Mouse (Mus musculus) spleen, postnatal 4 days (tissue): Measurements from ENCODE around the gene Unc13d.
"Not testable (repeated sequence)": the region's sequence is repeated elsewhere in the genome, so short reads cannot be mapped to it uniquely, and the experiment has no call there.

Experiments used
- DNase-seq, 2 experiments: peaks; one replicate each; pipeline ENCODE4 v3.0.0; 2022; ENCODE audit warnings: low spot score in 2 of 2

Gene Unc13d

GRCm38 (mm10) chr11:116077446-116078204 lies at the start of gene Unc13d:
Gene Unc13d, minus strand, starts transcription at chr11:116077961.
- DNase-seq, result peak; percentile 77 to 88

- DNase-seq, result no peak
Observed at GRCm38 (mm10) chr11:116126261-116126660, 48.5 kb upstream of the Unc13d start.

GRCm38 (mm10) chr11:116121731-116122245 lies 44.0 kb upstream of the Unc13d start:
- DNase-seq, result not testable (repeated sequence)

- peak in 1 of 2 experiments; percentile 70 for DNase-seq
Observed at GRCm38 (mm10) chr11:116117819-116118218, 40.1 kb upstream of the Unc13d start.

GRCm38 (mm10) chr11:116117241-116117640 lies 39.5 kb upstream of the Unc13d start:
- DNase-seq, result peak in 1 of 2 experiments; percentile 62

GRCm38 (mm10) chr11:116111611-116112203 lies 33.9 kb upstream of the Unc13d start:
- no peak for DNase-seq

- DNase-seq, result no peak
Observed at GRCm38 (mm10) chr11:116111067-116111466, 33.3 kb upstream of the Unc13d start.

GRCm38 (mm10) chr11:116110540-116110939 lies 32.8 kb upstream of the Unc13d start:
- no peak for DNase-seq

- DNase-seq, result peak in 1 of 2 experiments; percentile 50
Observed at GRCm38 (mm10) chr11:116110131-116110530, 32.4 kb upstream of the Unc13d start.

GRCm38 (mm10) chr11:116109441-116110081 lies 31.8 kb upstream of the Unc13d start:
- peak in 1 of 2 experiments; percentile 73 for DNase-seq

GRCm38 (mm10) chr11:116108464-116109137 lies 30.8 kb upstream of the Unc13d start:
- no peak for DNase-seq

- no peak for DNase-seq
Observed at GRCm38 (mm10) chr11:116107777-116108285, 30.1 kb upstream of the Unc13d start.

GRCm38 (mm10) chr11:116106963-116107776 lies 29.4 kb upstream of the Unc13d start:
- no peak for DNase-seq

- no peak for DNase-seq
Observed at GRCm38 (mm10) chr11:116106154-116106962, 28.6 kb upstream of the Unc13d start.

- DNase-seq, result no peak
Observed at GRCm38 (mm10) chr11:116105065-116105464, 27.3 kb upstream of the Unc13d start.

- no peak for DNase-seq
Observed at GRCm38 (mm10) chr11:116104006-116104646, 26.4 kb upstream of the Unc13d start.

- no peak for DNase-seq
Observed at GRCm38 (mm10) chr11:116103572-116103971, 25.8 kb upstream of the Unc13d start.

GRCm38 (mm10) chr11:116102472-116102871 lies 24.7 kb upstream of the Unc13d start:
- no peak for DNase-seq

GRCm38 (mm10) chr11:116101931-116102381 lies 24.2 kb upstream of the Unc13d start:
- DNase-seq, result no peak
